Mouse (Mus musculus) liver, embryonic 11.5 days (tissue): ENCODE results near the gene Shisa3. TPM values are rescaled to one million over a fixed set of nuclear protein-coding genes. Genes with fewer than 3 reads are reported as not detected.

Experiments
- ATAC-seq: fragments of 200-750 bp; cut with Nextera tagmentation; replicated peaks from 2 replicates; pipeline ENCODE4 v1.8.0; 2017; ENCODE audit warnings: moderate number of reproducible peaks, mild to moderate bottlenecking, moderate TSS enrichment, moderate library complexity; ENCODE audit not compliant: low FRiP score
- DNase-seq: peaks from one replicate; pipeline ENCODE4 v3.0.0-alpha.2; 2017; ENCODE audit warnings: low spot score
- H3K27ac ChIP-seq: fragments of 300-500 bp; sonication (generic); 2 replicates; pipeline ENCODE4 v1.5.1; 2014; ENCODE audit warnings: mild to moderate bottlenecking, low read depth, low read length, control low read depth
- H3K27me3 ChIP-seq: fragments of 300-500 bp; sonication (generic); replicated peaks from 2 replicates; pipeline ENCODE4 v1.6.1; 2014; ENCODE audit warnings: low read length, mixed read lengths; ENCODE audit not compliant: control insufficient read depth, insufficient read depth
- H3K36me3 ChIP-seq: fragments of 300-500 bp; sonication (generic); 2 replicates; pipeline ENCODE4 v1.6.1; 2014; ENCODE audit warnings: mild to moderate bottlenecking, low read length, moderate library complexity, mixed read lengths; ENCODE audit not compliant: control insufficient read depth, insufficient read depth
- H3K4me1 ChIP-seq: fragments of 300-500 bp; sonication (generic); replicated peaks from 2 replicates; pipeline ENCODE4 v1.6.1; 2014; ENCODE audit warnings: low read length, mixed read lengths; ENCODE audit not compliant: control insufficient read depth, insufficient read depth
- H3K4me2 ChIP-seq: fragments of 300-500 bp; sonication (generic); 2 replicates; pipeline ENCODE4 v1.6.1; 2014; ENCODE audit warnings: mild to moderate bottlenecking, control low read depth, moderate library complexity
- H3K4me3 ChIP-seq: fragments of 300-500 bp; sonication (generic); 2 replicates; pipeline ENCODE4 v1.5.1; 2014; ENCODE audit warnings: low read depth, low read length, control low read depth
- H3K9ac ChIP-seq: fragments of 300-500 bp; sonication (generic); 2 replicates; pipeline ENCODE4 v1.6.1; 2014; ENCODE audit warnings: low read depth, low read length, control low read depth
- H3K9me3 ChIP-seq: fragments of 300-500 bp; sonication (generic); 2 replicates; pipeline ENCODE4 v1.6.1; 2016; ENCODE audit warnings: low read length, inconsistent platforms, mixed read lengths; ENCODE audit not compliant: control insufficient read depth
- WGBS: fragments of 180-500 bp; shearing (Covaris S2); extraction: QIAGEN DNeasy Blood & Tissue Kit; methylation state at CpG from one replicate; pipeline ENCODE4 v1.1.7; 2014; 5-methylcytosine and 5-hydroxymethylcytosine counted together
- polyA plus RNA-seq: library from polyadenylated mRNA; unstranded; fragments of >200 nt; fragmentation: Nextera tagmentation; extraction: Ambion mirVana; gene quantifications from 2 replicates; pipeline ENCODE4 v1.2.1, GENCODE M21; 2014

Gene Shisa3
- polyA plus RNA-seq, 1 experiment from 2014 or later: 22.1 TPM

DNA sequence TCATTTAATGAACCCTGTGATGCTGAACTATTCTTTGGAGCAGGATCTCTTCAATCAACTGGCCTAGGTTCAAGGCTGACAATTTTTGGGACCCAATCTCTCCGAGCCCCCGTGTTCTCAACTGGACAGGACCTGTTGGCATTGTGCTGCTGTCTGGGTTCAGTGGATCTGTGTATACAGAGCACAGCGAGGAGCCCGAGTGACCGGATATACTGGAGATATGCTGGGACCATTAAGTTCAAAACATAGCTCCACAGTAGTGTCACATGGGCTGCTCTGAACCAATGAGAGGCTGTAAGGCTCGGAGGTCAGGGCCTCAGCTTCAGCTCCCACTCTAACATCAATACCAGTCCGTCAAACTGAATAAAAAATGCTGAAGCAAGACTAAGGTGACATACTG is 21.8 kb downstream of the Shisa3 start:
- H3K27me3 ChIP-seq: no peaks in the 10 kb centered on the region
- no peak for DNase-seq
- H3K4me1 ChIP-seq: peaks cover 7% of the 10 kb centered on the region
- no peak overlapping the region for H3K4me3 ChIP-seq
- no peak overlapping the region for H3K9ac ChIP-seq
- H3K27ac ChIP-seq: no peak overlapping the region
- 79% methylated on average over 7 of the region's 7 CpGs for WGBS
- ATAC-seq: 0 out of 2 replicates have a peak, but pooled peaks have one; percentile 36
- H3K36me3 ChIP-seq: no peaks in the 10 kb centered on the region
- no peak overlapping the region for H3K4me2 ChIP-seq
- no peaks in the 10 kb centered on the region for H3K9me3 ChIP-seq

DNA sequence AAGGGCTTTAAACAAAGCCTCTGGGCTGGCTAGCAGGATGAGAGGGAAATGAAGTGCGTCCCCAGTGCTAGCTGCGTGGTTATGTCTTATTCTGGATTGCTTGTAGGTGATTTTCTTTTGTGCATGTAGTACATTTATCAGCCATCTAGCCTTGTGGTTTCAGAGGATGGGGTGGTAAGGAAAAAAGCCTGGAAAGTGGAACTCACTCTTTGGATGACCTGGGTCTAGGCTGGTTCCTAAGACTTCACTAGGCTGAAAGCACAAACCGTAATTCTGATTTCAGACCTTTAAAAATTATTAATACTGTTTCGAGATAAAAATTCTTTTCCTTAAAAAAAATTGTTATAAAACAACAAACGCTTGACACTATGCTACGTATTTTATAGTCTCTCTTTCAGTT is 22.2 kb downstream of the Shisa3 start:
- WGBS: 89% methylated on average over 6 of the region's 6 CpGs
- DNase-seq (no peak), ATAC-seq (no peak)

DNA sequence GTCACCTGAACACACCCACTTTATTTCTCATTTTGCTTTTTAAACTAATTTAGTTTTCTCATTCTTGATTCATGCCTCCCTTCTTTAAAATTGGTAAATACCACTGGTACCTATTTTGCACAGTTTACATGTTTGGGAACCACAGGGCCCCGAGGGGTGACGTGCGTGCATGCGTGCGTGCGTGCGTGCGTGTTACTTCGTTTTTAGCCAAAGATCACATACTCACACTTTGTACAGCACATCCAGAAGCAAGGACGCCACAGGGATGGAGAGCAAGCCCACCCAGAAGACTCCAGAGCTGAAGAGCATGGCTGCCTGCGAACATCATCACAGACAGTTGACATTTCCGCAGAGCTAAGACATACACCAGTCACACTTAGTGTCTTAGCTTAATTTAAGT is 23.6 kb downstream of the Shisa3 start:
- Histone ChIP-seq H3K36me3 (no peaks in the 10 kb centered on the region), H3K27ac (no peak overlapping the region), H3K4me3 (no peak overlapping the region), H3K4me2 (no peak overlapping the region), H3K4me1 (peaks cover 7% of the 10 kb centered on the region), H3K9me3 (no peaks in the 10 kb centered on the region), H3K27me3 (no peaks in the 10 kb centered on the region), H3K9ac (no peak overlapping the region)
- ATAC-seq (no peak), DNase-seq (no peak)
- WGBS: 95% methylated on average over 12 of the region's 12 CpGs

More for the DNA sequence above, 22.2 kb downstream of the Shisa3 start:
- Histone ChIP-seq H3K4me1 (peaks cover 7% of the 10 kb centered on the region), H3K9ac (no peak overlapping the region), H3K4me2 (no peak overlapping the region), H3K36me3 (no peaks in the 10 kb centered on the region), H3K4me3 (no peak overlapping the region), H3K27me3 (no peaks in the 10 kb centered on the region), H3K9me3 (no peaks in the 10 kb centered on the region), H3K27ac (no peak overlapping the region)

DNA sequence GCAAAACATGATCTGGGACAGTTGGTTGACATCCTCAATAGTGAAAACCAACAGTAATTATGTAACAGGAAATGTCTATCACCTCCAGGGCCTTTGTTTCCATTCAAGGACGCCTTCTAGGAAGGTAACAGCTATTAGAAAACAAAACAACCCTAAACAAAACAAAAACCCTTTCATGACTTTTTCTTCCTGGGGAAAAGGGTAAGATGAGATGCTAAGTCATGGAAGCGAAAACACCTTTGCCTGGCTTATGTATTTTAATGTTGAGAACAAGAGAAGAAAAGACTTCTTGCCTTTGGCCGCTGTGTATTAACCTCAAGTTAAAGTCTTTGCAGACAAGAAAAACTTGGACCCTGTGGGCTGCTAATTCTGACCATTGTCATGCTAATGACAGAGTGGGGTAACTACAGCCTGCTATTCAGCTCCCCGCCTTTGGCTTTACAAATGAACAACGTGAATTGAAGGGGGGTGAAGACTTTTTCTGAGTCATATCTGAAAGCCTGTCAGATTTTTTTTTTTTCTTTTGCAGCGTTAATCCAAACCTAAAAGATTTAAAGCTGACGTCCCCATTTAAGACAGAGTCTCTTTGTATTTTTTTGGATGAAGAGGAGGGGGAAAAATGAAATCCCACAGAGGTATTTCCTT is 25.6 kb downstream of the Shisa3 start:
- Histone ChIP-seq H3K36me3 (no peaks in the 10 kb centered on the region), H3K9ac (no peak overlapping the region), H3K27ac (no peak overlapping the region), H3K4me2 (no peak overlapping the region), H3K4me1 (peaks cover 7% of the 10 kb centered on the region), H3K27me3 (no peaks in the 10 kb centered on the region), H3K4me3 (no peak overlapping the region), H3K9me3 (no peaks in the 10 kb centered on the region)
- no peak for DNase-seq
- no peak for ATAC-seq
- WGBS: 44% methylated on average over 7 of the region's 7 CpGs

DNA sequence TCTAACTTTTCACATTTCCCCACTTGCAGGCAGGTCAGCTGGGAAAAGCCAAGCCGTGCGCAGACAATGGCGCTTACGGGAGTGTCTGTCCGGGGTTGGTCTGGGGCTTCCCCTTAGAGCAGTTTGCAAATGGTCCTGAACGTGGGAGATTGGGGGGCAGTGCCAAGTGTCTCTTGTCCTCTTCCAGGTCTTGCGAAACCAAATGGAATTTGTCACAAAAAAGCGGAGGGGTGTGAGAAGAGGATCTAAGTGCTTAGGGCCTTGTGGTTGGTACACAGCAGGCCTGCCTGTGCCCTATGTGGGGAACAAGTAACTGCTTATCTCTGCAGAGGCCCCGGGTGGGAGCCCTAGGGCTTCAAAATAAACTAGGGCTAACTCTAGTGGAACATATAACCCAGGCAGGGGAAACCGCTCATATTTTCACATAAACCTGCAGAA is 26.2 kb downstream of the Shisa3 start:
- Histone ChIP-seq H3K4me1 (peaks cover 7% of the 10 kb centered on the region), H3K9me3 (no peaks in the 10 kb centered on the region), H3K27me3 (no peaks in the 10 kb centered on the region), H3K9ac (no peak overlapping the region), H3K27ac (no peak overlapping the region; the same call in 1 of the 2 replicates), H3K4me3 (no peak overlapping the region), H3K4me2 (no peak overlapping the region), H3K36me3 (no peaks in the 10 kb centered on the region)
- ATAC-seq (0 out of 2 replicates have a peak, but pooled peaks have one; percentile 47), DNase-seq (no peak)
- 33% methylated on average over 10 of the region's 10 CpGs for WGBS

DNA sequence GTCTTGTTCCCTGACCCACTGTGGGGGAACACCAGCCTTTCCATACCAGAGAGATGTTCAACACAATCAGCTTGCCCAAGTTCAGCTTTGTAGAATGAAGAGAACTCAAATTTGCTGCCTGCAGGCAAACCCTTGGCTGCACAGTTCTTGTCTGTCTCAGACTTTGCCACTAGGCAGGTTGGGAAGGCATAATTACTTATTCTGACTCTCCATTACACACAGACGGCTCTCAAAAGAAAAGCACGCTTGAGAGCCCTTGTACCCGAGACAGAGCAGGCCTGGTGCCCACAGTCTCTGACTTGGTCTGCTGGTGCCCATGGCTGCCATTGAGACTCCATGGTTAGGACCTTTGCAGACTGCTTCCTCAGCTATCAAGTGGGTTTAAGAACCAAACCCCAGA is 26.7 kb downstream of the Shisa3 start:
- Histone ChIP-seq H3K27ac (no peak overlapping the region), H3K27me3 (no peaks in the 10 kb centered on the region), H3K4me2 (no peak overlapping the region), H3K36me3 (no peaks in the 10 kb centered on the region), H3K4me3 (no peak overlapping the region), H3K4me1 (peaks cover 7% of the 10 kb centered on the region), H3K9me3 (no peaks in the 10 kb centered on the region), H3K9ac (no peak overlapping the region)
- no peak for ATAC-seq
- no peak for DNase-seq
- WGBS: 71% methylated on average over 3 of the region's 3 CpGs

DNA sequence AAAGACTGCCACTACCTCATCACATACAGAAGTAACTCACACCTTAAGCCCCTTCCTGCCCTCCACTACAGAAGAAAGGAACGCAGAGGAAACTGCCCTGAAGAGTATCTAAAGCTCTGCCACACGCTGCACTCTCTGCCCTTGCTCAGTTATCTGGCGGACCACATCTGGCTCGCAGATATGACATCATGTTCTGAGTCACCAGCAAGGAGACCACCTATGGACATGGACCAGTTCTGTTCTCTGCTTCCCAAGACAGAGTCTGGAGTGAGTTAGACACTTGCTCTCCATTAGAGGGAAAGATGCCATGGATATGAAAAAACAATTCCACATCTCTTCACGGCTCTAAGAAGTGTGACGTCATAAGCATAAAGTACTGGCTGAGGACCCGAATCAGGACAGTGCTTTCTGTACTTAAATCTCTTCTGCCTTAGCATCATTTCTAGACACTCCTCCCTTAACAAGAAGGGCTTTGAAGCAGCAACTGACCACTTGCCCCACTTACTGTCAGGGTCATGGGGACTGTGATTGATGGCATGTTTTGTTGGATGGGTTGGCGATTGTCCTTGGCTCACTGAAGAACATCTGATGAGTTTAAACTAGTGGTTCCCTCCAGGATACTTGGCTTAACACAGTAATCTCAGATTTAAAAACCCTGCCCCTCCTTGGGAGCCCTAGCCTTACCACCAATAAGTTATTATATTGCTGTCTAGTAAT is 33.1 kb downstream of the Shisa3 start:
- Histone ChIP-seq H3K9ac (no peak overlapping the region), H3K27me3 (no peaks in the 10 kb centered on the region), H3K4me2 (no peak overlapping the region), H3K4me3 (no peak overlapping the region), H3K4me1 (no peaks in the 10 kb centered on the region), H3K9me3 (no peaks in the 10 kb centered on the region), H3K36me3 (no peaks in the 10 kb centered on the region), H3K27ac (no peak overlapping the region)
- no peak for ATAC-seq
- 72% methylated on average over 8 of the region's 8 CpGs for WGBS
- DNase-seq: no peak

DNA sequence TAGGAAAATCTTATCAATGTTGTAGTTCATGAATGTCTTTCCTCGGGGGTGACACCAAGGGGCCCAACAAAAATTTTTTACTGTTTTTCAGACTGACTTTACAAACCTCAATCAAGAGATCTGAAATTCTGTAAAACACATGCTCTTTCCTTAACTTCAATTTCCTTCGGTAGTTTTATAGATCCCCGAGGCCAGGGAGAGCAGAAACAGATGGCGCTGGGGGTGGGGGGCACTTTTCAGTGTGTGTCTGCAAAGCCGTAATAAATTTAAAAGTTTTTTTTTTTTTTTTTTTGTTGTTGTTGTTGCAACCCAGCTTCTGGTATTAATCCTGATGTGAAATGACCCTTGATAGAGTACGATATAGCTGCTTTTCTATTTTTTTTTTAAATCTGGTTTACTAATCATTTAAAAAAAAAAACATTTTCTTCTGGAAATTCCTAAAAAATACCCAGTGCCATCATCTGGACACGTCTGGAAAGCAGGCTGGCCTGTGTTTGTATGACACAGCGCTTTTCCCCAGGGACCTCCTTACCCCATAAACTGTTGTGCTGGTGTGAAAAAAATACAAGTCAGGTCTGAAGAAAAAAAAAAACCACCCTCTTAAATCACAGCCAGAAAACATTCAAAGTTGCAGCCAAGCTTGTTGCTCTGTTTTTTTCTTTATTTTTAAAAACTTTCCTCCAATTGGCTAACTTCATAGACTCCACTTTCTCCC is 33.9 kb downstream of the Shisa3 start:
- no peak overlapping the region for H3K4me3 ChIP-seq
- H3K36me3 ChIP-seq: no peaks in the 10 kb centered on the region
- no peaks in the 10 kb centered on the region for H3K27me3 ChIP-seq
- ATAC-seq (no peak), DNase-seq (no peak)
- 77% methylated on average over 8 of the region's 8 CpGs for WGBS
- no peaks in the 10 kb centered on the region for H3K9me3 ChIP-seq
- H3K27ac ChIP-seq: no peak overlapping the region
- no peaks in the 10 kb centered on the region for H3K4me1 ChIP-seq
- no peak overlapping the region for H3K4me2 ChIP-seq
- H3K9ac ChIP-seq: no peak overlapping the region
